Mouse (Mus musculus): ENCODE results near the gene Mc3r. TPM values are rescaled to one million over a fixed set of nuclear protein-coding genes. Genes with fewer than 3 reads are reported as not detected.
A peak's percentile ranks its signal among the peaks of the same experiment; 100 is the strongest.

Gene Mc3r
- total and polyA plus RNA-seq, 3 experiments: not detected

DNA sequence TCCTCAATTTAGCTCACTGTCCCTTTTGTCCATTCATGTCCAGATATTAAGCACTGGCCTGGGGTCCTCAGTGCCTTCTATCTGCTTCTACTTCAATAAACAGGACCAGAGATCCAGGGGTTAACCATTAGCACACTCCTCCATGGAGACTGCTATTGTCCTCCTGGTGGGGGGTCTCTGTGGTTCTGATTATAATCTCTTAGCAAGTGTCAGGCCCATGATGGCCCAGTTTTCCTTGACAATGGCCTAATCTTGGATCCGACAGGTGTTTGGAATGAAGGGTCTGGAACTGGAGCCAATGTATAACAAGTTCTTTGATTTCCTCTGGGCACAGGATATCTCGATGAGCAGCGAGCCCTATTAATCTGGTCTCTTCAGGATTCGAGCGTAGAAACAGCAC lies 10.1 kb upstream of the Mc3r start:
- Histone ChIP-seq H3K9me3 (replicated peaks; ENCODE audit: low read length) (no peaks in the 10 kb centered on the region), H3K27ac (ENCODE audit: insufficient read depth, low read depth) (no peak overlapping the region), H3K4me3 (replicated peaks in 1 of 3; ENCODE audit: low read depth in 2 of 3, low read length in 2 of 3, poor library complexity in 1 of 3) (no peak overlapping the region), H3K27me3 (replicated peaks) (peaks cover 66% of the 10 kb centered on the region), H3K4me2 (ENCODE audit: insufficient read depth, low read depth, poor library complexity, severe bottlenecking) (no peak overlapping the region), H3K4me1 (ENCODE audit: control insufficient read depth in 1 of 2, insufficient read depth in 2 of 2) (no peaks in the 10 kb centered on the region), H3K79me2 (replicated peaks; ENCODE audit: control insufficient read depth, extremely low read depth, insufficient read depth, poor library complexity, severe bottlenecking) (no peaks in the 10 kb centered on the region), H3K9ac (ENCODE audit: insufficient read depth, low read depth) (no peak overlapping the region), H3K36me3 (replicated peaks in 1 of 2; ENCODE audit: control insufficient read depth in 1 of 2, insufficient read depth in 1 of 2, low read length in 1 of 2) (no peaks in the 10 kb centered on the region)
- TF ChIP-seq BHLHE40 (IDR thresholded peaks at IDR 0.05; ENCODE audit: low read depth, low read length) (no peak), ZKSCAN1 (IDR thresholded peaks at IDR 0.05; ENCODE audit: borderline replicate concordance, low read depth, low read length) (no peak), MEF2A (IDR thresholded peaks at IDR 0.05; ENCODE audit: borderline replicate concordance, low read depth, low read length) (no peak), SMC3 (IDR thresholded peaks at IDR 0.05; ENCODE audit: low read depth, low read length) (no peak), CHD2 (IDR thresholded peaks at IDR 0.05; ENCODE audit: low read length) (no peak), RCOR1 (conservative IDR thresholded peaks at IDR 0.05; ENCODE audit: low read depth, low read length) (no peak), MYC (IDR thresholded peaks at IDR 0.05; ENCODE audit: low read depth, low read length) (no peak), CHD1 (IDR thresholded peaks at IDR 0.05; ENCODE audit: low read depth, low read length) (no peak), PAX5 (IDR thresholded peaks at IDR 0.05; ENCODE audit: low read length) (no peak), ZNF384 (IDR thresholded peaks at IDR 0.05; ENCODE audit: low read depth, low read length) (no peak), MAZ (IDR thresholded peaks at IDR 0.05; ENCODE audit: low read depth, low read length) (no peak), POLR2AphosphoS2 (IDR thresholded peaks at IDR 0.05; ENCODE audit: low read depth, low read length) (no peak), MAFK (IDR thresholded peaks at IDR 0.05; ENCODE audit: insufficient replicate concordance, low read length) (no peak), POLR2A (IDR thresholded peaks at IDR 0.05; ENCODE audit: low read depth, low read length) (no peak), NRF1 (IDR thresholded peaks at IDR 0.05; ENCODE audit: low read depth, low read length) (no peak), ZC3H11A (IDR thresholded peaks at IDR 0.05; ENCODE audit: low read depth, low read length) (no peak), HCFC1 (IDR thresholded peaks at IDR 0.05; ENCODE audit: low read depth, low read length) (no peak), CTCF (conservative IDR thresholded peaks at IDR 0.05 in 1 of 2, IDR thresholded peaks at IDR 0.05 in 1 of 2; ENCODE audit: low read depth in 2 of 2, low read length in 2 of 2) (no peak)
- in situ Hi-C loops (cut with MboI; ENCODE audit: low pct_ligation_motif_present, low pct_unique_long_range_greater_than_20kb, low sequenced_read_pairs) (no loop called here), dilution Hi-C loops (cut with MboI; ENCODE audit: extremely low pct_ligation_motif_present, extremely low pct_unique_long_range_greater_than_20kb, low sequenced_read_pairs) (no loop called here)
- no peak for DNase-seq (ENCODE audit: extremely low read depth)

DNA sequence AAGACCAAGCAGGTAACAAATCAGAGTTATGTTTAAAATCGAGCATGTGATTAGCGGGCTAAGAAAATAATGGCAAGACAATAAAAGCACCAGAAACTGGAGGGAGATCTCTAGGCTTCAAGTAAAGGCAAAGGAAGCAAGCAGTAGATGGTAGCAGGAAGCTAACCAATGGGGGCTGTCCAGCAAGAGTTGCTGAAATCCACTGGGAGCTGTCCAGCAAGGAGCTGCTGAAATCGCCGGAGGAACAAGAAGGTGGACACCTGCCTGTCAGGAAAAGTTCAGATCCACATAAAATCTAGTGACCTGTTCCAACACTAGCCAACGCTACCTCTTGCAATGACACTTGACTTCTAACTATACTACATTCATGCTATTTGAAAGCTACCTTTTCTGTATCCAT lies 7.3 kb upstream of the Mc3r start:
- H3K4me1 ChIP-seq (ENCODE audit: control insufficient read depth in 1 of 2, insufficient read depth in 2 of 2): no peaks in the 10 kb centered on the region
- H3K9ac ChIP-seq (ENCODE audit: insufficient read depth, low read depth): no peak overlapping the region
- peaks cover 62% of the 10 kb centered on the region for H3K27me3 ChIP-seq (replicated peaks)
- H3K36me3 ChIP-seq (replicated peaks in 1 of 2; ENCODE audit: control insufficient read depth in 1 of 2, insufficient read depth in 1 of 2, low read length in 1 of 2): no peaks in the 10 kb centered on the region
- in situ Hi-C loops (cut with MboI; ENCODE audit: low pct_ligation_motif_present, low pct_unique_long_range_greater_than_20kb, low sequenced_read_pairs) (no loop called here), dilution Hi-C loops (cut with MboI; ENCODE audit: extremely low pct_ligation_motif_present, extremely low pct_unique_long_range_greater_than_20kb, low sequenced_read_pairs) (no loop called here)
- H3K4me2 ChIP-seq (ENCODE audit: insufficient read depth, low read depth, poor library complexity, severe bottlenecking): no peak overlapping the region
- TF ChIP-seq SIN3A (IDR thresholded peaks at IDR 0.05; ENCODE audit: low read length): peak; percentile 77
- TF ChIP-seq CHD2 (IDR thresholded peaks at IDR 0.05; ENCODE audit: low read length): no peak
- DNase-seq (ENCODE audit: extremely low read depth): peak; percentile 24
- H3K27ac ChIP-seq (ENCODE audit: insufficient read depth, low read depth): no peak overlapping the region
- no peaks in the 10 kb centered on the region for H3K79me2 ChIP-seq (replicated peaks; ENCODE audit: control insufficient read depth, extremely low read depth, insufficient read depth, poor library complexity, severe bottlenecking)
- no peaks in the 10 kb centered on the region for H3K9me3 ChIP-seq (replicated peaks; ENCODE audit: low read length)
- H3K4me3 ChIP-seq (replicated peaks in 1 of 3; ENCODE audit: low read depth in 2 of 3, low read length in 2 of 3, poor library complexity in 1 of 3): no peak overlapping the region
